Mouse (Mus musculus) adrenal gland, adult 8-10 months (tissue): Measurements from ENCODE around the gene Rtel1. TPM values are rescaled to one million over a fixed set of nuclear protein-coding genes. Genes with fewer than 3 reads are reported as not detected.

Experiments used
- DNase-seq: peaks from one replicate; pipeline ENCODE4 v3.0.0; 2022
- total RNA-seq, 4 experiments: library from RNA; stranded (reverse); gene quantifications; 2 replicates each; pipeline ENCODE4 v1.2.4; 2022

Gene Rtel1
- total RNA-seq, 4 experiments from 2014 or later, result 26.4 to 74.8 (median 44.5) TPM

DNA sequence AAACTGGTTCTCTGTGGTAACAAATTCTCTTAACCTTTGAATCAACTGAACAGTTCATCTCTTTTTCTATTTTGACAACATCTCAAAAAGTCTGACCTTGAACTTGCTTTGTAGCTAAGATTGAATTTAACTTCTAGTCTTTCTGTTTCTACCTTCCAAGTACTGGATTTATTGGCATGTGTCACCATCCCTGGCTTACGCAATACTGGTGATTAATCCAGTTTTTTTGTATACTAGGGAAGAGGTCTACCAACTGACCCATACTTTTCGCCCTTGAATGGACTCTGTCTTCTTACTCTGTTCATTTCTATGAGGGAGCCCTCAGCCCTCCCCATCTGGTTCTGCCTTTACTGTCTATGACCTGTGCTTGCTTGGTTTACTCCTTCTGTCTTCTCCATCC, 6.6 kb downstream of the Rtel1 start:
- DNase-seq, result peak; percentile 16

- no peak for DNase-seq
Measured at GRCm38 (mm10) chr2:181332542-181332941, 13.0 kb downstream of the Rtel1 start.

GRCm38 (mm10) chr2:181334023-181334422, 14.5 kb downstream of the Rtel1 start:
- peak; percentile 31 for DNase-seq

- DNase-seq, result no peak
Measured at GRCm38 (mm10) chr2:181340426-181340825, 20.9 kb downstream of the Rtel1 start.

GRCm38 (mm10) chr2:181342766-181343165, 23.2 kb downstream of the Rtel1 start:
- DNase-seq, result no peak

GRCm38 (mm10) chr2:181356780-181357179, 37.2 kb downstream of the Rtel1 start:
- DNase-seq, result no peak

DNA sequence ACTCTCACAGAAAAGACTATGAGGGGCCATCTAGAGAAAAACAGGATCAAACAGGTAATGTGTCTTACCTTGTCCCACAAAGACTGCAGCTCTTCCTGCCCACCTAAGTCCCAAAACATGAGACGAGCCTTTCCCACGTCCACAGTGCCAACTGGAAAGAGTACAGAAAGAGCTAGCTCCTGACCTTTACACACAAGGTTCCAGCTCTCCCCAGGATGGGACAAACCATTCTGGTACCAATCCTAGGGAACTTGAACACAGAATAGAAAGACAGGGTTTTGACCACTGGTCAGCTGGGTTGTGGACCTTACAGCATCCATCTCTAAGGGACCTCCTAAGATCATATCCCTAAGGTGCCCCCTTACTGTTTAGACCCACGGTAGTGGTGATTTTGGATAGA, 44.4 kb downstream of the Rtel1 start:
- no peak for DNase-seq

- DNase-seq, result no peak
Measured at GRCm38 (mm10) chr2:181364487-181364859, 44.9 kb downstream of the Rtel1 start.

GRCm38 (mm10) chr2:181364860-181365596, 45.5 kb downstream of the Rtel1 start, which contains the start of the genes Zgpat and Arfrp1:
Gene Zgpat (plus strand): TSS chr2:181364928.
Gene Arfrp1 (minus strand): TSS chr2:181365404.
- peak; percentile 82 for DNase-seq

DNA sequence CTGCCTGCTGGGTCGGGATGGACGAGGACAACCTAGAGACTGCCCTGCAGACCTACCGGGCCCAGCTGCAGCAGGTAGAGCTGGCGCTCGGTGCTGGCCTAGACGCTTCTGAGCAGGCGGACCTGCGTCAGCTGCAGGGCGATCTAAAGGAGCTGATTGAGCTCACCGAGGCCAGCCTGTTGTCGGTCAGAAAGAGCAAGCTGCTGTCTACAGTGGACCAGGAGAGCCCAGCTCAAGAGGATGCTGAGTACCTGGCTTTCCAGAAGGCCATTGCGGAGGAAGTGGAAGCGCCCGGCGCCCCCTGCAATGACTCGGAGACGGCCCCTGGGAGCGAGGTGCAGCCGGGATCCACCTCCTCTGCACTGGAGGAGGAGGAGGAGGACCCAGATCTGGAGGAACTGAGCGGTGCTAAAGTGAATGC, 46.1 kb downstream of the Rtel1 start:
- no peak for DNase-seq

DNA sequence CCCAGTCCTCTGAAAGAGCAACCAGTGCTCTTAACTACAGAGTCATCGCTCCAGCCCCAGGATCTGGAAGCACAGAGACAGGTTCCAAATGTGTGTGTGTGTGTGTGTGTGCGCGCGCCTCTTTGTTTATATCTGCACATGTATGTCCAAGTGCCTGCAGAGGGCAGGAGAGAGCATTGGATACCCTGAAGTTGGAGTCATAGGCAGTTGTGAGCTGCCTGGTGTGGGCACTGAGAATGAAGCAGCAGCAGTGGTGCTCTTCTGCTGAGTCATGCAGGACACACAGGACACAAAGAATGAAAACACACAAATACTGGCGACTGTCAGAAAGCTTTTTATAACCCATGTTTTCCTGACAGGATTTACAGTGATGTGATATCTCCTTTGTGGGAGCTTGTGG, 50.5 kb downstream of the Rtel1 start:
- no peak for DNase-seq

- no peak for DNase-seq
Measured at GRCm38 (mm10) chr2:181375787-181376186, 56.2 kb downstream of the Rtel1 start.

- no peak for DNase-seq
Measured at GRCm38 (mm10) chr2:181377230-181377629, 57.7 kb downstream of the Rtel1 start.

- DNase-seq, result no peak
Measured at GRCm38 (mm10) chr2:181378701-181379100, 59.2 kb downstream of the Rtel1 start.

DNA sequence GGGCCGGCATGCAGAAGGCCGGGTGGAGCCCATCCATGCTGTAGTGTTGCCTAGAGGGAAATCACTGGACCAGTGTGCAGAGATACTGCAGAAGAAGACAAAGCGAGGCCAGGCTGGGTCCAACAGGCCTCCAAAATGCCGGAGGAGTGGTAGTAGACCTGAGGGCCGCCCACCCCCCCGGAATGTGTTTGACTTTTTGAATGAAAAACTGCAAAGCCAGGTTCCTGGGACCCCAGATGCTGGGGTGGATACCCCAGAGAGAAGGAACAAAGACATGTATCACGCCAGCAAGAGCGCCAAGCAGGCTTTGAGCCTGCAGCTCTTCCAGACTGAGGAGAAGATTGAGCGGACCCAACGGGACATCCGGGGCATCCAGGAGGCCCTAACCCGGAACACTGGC, 60.2 kb downstream of the Rtel1 start, which contains the start of gene Lime1:
Gene Lime1, plus strand, starts transcription at position 301 of the 400 bp plus-strand sequence.
- no peak for DNase-seq

GRCm38 (mm10) chr2:181380251-181380650, 60.7 kb downstream of the Rtel1 start:
- DNase-seq, result no peak

GRCm38 (mm10) chr2:181381107-181381506, 61.6 kb downstream of the Rtel1 start:
- DNase-seq, result no peak

DNA sequence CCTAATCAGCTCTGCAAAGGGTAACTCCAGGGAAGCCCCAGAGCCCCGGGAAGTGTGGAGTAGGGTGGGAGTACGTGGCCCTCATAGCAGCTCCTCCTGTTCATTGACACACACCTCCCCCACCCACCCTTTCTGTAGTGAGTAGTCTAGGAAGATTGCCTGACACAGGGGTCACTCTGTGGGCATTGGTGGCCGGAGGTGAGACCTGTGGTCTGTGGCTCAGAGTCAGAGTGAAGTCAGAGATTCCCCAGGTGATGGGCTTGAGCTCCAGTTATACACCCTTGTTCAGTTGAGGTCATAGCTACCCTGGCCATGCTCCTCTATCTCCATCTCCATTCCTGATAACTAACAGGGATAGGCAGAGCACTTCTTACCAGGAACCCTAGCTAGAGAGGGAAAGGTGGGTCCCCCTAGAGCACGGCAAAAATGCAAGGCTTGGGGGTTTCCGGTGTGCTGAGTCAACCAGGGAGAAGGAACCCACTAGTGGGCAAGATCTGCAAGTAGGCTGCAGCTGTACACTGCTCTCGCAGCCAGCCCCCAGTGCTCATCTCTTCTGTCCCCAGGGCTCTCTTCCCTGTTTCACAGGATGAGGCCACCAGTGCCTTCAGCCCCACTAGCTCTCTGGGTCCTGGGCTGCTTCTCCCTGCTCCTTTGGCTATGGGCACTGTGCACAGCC, 62.2 kb downstream of the Rtel1 start:
- DNase-seq, result no peak

DNA sequence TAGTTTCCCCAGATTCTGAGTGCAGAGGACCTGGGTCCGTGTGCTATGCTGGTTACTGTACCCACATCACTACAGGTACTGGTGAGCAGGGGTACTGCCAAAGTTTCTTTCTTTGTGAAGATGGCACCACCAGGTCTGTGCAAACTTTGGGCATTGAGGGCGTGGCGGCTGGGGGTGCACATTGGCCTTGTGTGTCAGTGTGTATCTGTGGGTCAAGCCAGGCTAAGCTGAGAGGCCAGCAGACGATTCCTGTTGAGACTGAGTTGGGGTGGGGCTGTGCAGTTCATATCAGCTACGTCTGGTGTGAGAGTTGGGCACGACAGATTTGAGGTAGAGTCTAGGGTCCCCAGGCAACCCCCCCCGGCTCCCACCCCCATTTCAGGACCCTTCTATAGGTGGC, 64.9 kb downstream of the Rtel1 start:
- DNase-seq, result no peak

- DNase-seq, result no peak
Measured at GRCm38 (mm10) chr2:181384919-181385391, 65.4 kb downstream of the Rtel1 start.

DNA sequence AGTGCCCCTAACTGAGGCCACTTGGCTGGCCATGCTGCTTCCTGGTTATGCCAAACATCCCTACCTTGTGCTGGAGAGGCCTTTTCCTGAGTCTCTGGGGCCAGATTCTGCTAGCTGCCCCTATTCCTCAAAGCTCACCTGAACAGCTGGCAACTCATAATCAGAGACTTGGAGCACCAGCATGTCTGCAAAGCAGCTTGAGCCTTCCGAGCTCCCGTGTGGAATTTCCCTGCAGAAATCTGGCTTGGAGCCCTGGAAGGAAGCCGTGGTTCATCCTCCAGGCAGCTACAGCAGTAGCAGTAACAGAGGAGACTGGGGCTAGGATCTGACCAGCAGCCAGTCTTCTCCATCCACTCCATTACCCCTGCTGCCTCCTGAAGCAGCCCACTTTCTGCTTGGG, 66.3 kb downstream of the Rtel1 start:
- DNase-seq, result no peak

DNA sequence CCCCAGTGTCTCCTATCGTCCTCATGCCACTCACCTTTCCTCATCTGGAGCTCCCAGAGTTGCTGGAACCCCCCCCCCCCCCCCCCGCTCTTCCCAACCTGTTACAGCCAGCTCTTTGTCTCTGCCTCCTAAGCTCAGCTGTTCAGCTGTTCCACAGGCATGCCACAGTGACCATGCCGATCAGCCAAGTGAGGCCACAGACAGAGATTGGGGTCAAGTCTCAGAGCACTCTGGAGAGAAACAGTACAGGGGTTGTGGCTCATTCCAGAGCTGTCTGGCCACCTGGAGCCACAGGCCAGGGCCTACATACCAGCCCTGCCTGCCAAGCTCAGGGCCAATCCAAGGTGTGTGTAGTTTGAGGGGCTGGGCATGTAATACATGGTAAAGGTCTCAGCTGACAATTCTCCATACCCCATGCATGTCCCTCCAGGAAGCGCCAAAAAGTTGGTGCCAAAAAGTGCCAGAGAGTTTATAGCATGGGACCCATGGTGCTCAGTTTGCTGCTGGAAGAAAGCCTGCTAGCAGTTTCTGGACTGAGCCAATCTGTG, 67.2 kb downstream of the Rtel1 start:
- DNase-seq, result no peak

- peak; percentile 53 for DNase-seq
Measured at GRCm38 (mm10) chr2:181390136-181390870, 70.8 kb downstream of the Rtel1 start.
